Mouse (Mus musculus): ENCODE data around the gene Rab12.
"Not testable (repeated sequence)": the region's sequence is repeated elsewhere in the genome, so short reads cannot be mapped to it uniquely, and the experiment has no call there.

Gene Rab12

GRCm38 (mm10) chr17:66519554-66520553, at the start of gene Rab12:
TSS of gene Rab12 (minus strand) at chr17:66519729.
- DNase-seq (ENCODE audit: extremely low read depth, low read depth), result peak; percentile 40

DNA sequence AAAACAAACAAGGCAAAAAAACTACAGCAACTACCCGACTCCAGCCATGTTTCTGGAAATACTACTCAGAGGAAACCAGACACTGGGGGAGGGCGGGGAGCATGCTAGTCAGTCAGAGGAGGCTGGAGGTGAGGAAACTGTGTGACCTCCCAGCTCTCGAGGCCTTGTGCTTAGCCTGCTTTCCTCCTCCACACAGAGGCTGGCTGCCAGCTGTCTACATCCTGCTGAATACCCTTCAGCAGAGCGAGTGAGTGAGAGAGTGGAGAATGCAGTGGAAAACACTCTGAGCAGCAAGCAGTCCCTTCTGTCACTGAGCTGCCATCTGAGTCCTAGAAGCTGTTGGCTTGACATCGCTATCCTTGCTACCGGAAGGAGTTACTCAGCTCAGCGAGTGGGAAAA, 44.7 kb upstream of the Rab12 start:
- DNase-seq (ENCODE audit: extremely low read depth, low read depth), result no peak

DNA sequence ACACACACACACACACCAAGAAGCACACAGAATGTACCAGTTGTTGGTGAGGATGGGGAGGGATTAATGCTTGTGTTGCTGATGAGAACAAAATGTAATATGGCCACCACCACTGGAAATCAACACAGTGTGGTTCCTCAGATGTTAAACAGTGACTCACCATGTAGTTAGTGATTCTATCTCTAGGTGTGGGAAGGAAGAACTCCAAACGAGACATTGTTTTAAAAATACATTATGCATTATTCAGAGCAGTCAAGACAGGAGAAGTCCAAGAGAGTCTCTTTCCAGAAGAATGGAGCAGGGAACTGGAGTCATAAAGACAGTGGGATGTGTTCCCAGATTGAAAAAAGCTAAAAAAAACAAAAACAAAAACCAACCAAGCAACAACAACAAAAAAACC, 44.0 kb upstream of the Rab12 start:
- DNase-seq (ENCODE audit: extremely low read depth, low read depth), result no peak

GRCm38 (mm10) chr17:66561380-66561779, 41.9 kb upstream of the Rab12 start:
- DNase-seq (ENCODE audit: extremely low read depth, low read depth), result no peak

DNA sequence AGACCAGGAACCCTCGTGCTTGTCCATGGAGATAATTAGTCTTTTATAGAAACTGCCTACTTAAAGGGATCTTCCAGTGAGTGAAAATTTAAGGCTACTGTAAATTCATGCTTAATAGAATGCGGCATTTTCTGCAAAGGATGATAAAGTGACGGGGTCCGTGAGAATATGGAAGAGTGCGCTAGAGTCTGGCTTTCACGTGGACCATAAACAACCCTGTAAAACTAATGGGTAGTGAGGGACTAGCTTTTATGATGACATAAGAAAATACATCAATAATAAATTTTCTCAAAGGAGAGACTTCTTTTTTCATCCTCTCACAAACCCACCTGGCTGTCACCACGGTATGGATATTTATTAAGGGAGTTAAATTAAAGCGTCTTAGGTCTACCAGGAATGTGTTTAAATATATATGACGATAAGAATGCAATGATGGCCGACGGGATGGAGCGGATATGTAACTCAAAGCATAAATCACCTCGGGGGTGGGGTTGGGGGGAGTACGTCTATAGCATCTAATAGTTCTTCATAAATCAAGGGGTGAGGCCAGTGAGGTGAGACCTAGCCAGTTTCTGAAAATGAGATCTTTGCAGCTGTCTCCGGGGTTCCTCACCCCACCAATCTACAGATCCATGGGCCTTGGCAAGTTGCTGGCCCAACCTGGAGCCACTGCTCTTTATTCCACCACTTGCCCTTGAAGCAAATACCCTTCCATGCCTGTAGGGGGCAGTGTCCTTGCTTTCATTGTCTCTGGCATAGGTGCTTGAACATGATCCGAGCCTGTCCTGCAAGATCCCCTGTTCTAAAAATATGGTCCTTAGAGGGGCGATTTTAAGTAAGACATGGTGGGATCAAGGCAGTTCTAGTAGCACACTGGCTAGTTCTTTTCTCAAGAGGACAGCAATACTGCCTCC, 39.1 kb upstream of the Rab12 start:
- no peak for DNase-seq (ENCODE audit: extremely low read depth, low read depth)

DNA sequence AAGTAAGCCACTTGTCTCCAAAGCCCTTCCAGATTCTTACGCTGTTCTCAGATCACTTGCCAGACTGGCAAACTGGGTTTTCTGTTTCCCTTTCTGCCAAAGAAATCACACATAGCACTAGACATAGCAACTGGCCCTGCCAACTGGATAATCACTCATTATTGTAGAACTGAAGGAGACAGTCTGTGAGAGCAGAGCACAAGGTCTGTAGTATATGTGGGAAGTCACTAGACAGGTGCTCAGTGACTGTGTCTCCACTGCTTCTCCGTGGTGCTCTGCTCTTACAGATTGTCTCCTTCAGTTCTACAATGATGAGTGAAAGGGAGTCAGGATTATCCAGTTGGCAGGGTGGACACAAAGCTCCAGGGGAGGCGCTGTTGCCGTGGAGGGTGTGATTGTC, 33.2 kb upstream of the Rab12 start:
- DNase-seq (ENCODE audit: extremely low read depth, low read depth), result no peak

DNA sequence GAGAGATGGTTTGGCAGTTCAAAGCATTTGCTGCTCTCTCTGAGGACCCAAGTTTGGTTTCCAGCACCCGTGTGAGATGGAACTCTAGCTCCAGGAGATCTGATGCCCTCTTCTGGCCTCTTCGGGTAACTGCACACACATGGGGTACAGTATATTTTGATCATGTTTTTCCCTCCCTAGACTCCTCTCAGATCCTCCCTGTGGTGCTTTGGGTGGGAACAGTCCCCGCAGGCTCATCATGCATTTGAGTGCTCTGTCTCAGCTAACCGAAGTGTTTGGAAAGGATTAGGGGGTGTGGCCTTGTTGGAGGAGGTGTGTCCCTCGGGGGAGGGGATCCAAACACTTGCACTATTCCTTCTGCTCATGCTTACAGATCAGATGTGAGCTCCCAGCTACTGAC, 31.0 kb upstream of the Rab12 start:
- no peak for DNase-seq (ENCODE audit: extremely low read depth, low read depth)

DNA sequence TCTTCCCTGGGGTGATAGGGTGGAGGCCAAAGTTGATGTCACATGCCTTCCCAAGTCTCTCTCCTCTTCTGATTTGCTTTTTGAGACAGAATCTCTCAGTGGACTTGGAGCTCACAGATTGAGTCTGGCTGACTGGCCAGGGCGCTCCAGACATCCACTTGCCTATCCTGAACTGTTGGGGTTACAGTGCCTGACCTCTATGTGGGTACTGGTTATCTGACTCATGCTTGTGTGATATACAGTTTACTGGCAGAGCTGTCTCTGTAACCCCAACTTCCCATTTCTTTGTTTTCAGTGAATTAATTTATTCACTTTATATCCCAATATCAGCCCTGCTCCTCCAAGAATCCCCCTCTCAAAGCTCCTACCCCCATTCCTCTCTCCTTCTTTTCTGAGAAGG, 12.8 kb upstream of the Rab12 start:
- no peak for DNase-seq (ENCODE audit: extremely low read depth, low read depth)

DNA sequence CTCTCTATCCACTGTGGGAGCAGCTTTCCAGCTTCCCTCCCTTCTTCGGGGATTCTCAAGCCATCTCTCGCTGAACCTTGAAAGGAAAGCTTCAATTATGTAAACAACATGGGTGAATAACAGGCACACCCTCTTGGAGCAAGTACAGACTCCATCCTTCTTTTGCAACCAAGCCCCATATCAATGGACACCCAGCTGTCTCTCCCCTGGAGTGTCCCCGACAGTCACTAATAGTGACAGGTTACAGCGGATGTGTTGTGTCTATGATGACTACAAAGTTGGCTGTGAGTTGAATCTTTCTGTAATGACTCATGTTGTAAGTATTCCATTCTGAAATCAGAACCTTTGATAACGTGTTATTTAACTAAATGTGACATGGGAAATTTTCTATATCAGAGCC, 3.9 kb upstream of the Rab12 start:
- no peak for DNase-seq (ENCODE audit: extremely low read depth, low read depth)

GRCm38 (mm10) chr17:66522631-66523030, 3.1 kb upstream of the Rab12 start:
- DNase-seq (ENCODE audit: extremely low read depth, low read depth), result not testable (repeated sequence)

GRCm38 (mm10) chr17:66518877-66519553, 514 bp downstream of the Rab12 start:
- DNase-seq (ENCODE audit: extremely low read depth, low read depth), result no peak

DNA sequence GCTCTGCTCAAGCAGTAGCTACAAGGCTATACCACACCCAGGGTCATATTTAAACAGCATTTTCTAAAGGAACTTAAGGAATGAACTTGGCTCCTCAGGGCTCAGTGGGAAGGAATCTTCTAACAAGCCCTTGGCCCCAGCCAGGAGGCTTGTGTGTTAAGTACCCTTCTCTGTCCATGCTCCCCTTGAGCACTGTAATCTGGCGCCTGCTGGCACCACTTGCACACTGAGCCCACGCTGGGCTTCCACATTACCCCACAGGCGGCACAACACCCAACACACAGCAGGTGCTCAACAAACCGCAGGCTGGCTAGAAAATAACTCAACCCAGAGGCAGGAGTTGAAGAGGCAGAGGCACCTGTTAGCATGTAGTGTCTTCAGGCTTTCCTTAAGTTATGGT, 2.6 kb downstream of the Rab12 start:
- no peak for DNase-seq (ENCODE audit: extremely low read depth, low read depth)

DNA sequence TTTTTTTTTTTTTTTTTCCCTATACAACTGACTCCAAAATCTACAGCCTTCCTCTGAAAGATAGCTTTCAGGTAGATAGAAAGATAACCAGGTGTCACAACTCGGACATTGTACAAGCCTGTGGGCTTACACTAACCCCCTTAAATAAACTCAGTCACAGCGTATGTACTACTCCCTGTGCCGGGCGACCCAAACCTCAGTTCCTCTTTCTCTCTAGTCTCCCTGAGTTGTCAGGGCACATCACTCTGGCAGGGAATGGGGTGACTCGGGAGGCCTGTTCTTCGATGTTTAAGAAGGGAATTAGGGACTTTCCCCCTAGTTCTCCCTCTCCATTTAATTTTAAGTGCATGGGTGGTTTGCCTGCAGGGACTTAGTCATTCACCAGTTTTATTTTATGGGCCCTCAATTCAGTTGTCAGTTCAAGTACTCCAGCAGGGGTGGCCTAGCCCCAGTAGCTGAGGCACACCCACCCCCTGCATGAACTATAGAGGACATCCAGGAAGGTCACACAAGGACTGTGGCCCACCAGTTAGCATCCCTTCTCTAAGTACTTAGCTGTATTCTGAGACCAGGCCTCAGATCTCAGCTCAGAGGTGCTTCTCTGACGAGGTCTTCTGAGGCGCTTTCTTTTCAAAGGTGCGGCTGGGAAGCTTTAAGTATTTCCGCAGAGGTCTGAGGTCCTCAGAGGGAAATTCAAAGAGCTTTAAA, 5.1 kb downstream of the Rab12 start:
- no peak for DNase-seq (ENCODE audit: extremely low read depth, low read depth)

DNA sequence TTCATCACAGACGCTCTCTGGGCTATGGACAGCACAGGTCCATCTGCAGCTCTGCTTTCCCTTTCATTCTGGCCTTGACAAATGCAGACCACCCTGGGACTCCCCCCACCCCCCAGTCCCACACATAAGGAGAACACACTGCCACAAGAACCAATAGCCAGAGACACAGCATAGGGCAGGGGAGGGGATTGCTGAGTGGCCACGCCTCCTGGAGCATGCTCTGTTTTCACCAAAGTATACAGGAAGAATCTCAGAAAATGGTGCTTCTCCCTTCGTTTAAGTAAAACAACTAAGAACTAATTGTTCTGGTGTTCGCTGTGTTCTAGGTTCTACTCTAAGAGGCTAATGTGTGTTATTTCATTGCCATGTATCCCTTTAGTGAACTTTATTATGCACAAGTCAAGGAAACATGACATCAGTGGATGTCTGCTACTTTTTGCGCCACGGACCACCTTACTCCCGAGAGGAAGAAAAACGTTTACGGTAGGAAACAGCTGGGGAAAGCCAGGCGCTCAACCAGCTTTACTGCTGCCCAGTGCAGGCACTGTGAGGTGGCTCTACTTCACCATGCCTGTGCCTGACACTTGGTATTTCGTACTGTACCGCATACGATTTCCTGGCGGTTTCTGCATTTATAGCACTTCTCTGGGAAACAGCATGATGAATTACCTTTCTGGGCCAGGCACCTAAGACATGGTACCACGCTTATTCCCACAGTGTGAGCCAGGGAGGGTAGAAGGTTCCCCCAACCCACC, 7.2 kb downstream of the Rab12 start:
- no peak for DNase-seq (ENCODE audit: extremely low read depth, low read depth)

GRCm38 (mm10) chr17:66510221-66510683, 9.3 kb downstream of the Rab12 start:
- no peak for DNase-seq (ENCODE audit: extremely low read depth, low read depth)

DNA sequence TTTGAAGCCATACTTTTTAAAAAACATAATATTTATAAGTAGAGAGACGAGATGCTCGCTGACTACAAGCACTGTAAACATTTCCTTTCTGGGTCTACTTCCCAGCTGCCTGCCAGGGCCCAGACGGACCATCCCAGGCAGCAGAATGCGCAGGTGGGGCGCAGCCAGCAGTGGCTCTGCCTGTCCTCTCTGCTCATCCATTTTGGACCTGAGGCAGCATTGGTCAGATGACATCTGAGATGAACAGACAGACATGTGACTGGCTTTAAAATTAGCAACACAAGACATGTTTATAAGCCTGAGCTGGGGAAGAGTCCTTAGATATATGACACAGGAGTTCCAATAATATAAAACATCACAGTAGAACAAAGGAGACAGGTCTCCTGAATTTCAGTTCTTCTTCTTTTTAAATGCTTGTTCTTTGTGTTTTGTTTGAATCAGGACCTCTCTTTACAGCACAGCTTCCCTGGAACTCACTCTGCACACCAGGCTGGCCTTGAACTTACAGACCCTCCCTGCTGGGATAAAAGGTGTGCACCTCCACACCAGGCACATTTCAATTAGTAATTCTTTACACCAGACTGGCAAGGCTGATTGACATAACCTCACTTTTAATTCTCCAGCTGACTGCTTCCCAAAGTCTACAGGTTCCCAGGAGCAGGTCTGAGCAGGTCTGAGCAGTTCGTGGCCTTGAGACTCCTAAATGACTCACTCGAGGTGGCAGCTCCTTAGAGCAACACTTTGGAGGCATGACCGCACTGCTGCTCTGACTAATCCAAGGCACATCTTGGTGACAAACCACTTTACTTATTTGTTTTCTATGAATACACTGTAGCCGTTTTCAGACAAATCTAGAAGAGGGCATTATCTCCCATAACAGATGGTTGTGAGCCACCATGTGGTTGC, 12.2 kb downstream of the Rab12 start:
- DNase-seq (ENCODE audit: extremely low read depth, low read depth), result no peak

GRCm38 (mm10) chr17:66504964-66505363, 14.6 kb downstream of the Rab12 start:
- no peak for DNase-seq (ENCODE audit: extremely low read depth, low read depth)

GRCm38 (mm10) chr17:66504248-66504647, 15.3 kb downstream of the Rab12 start:
- no peak for DNase-seq (ENCODE audit: extremely low read depth, low read depth)

GRCm38 (mm10) chr17:66503466-66503865, 16.1 kb downstream of the Rab12 start:
- DNase-seq (ENCODE audit: extremely low read depth, low read depth), result no peak
